Mouse (Mus musculus) hindbrain, embryonic 10.5 days (tissue): ENCODE measurements at regions not wholly inside any gene's neighbourhood (a gene's known extent, or its start where the extent isn't known, plus 50 kb on each side); places are given as distances from the start of the nearest gene placed in this dataset.

Experiments used
- DNase-seq: peaks from one replicate; pipeline ENCODE4 v3.0.0-alpha.2; 2017; ENCODE audit warnings: low spot score
- H3K27ac ChIP-seq: fragments of 300-500 bp; sonication (generic); 2 replicates; pipeline ENCODE4 v1.5.1; 2016; ENCODE audit warnings: mild to moderate bottlenecking, moderate library complexity
- H3K27me3 ChIP-seq: fragments of 300-500 bp; sonication (generic); 2 replicates; pipeline ENCODE4 v1.6.1; 2016; ENCODE audit warnings: mild to moderate bottlenecking; ENCODE audit not compliant: poor library complexity, insufficient read depth, severe bottlenecking
- H3K36me3 ChIP-seq: fragments of 300-500 bp; sonication (generic); 2 replicates; pipeline ENCODE4 v1.6.1; 2016; ENCODE audit warnings: mild to moderate bottlenecking, moderate library complexity
- H3K4me1 ChIP-seq: fragments of 300-500 bp; sonication (generic); replicated peaks from 2 replicates; pipeline ENCODE4 v1.6.1; 2016; ENCODE audit warnings: mild to moderate bottlenecking
- H3K4me3 ChIP-seq: fragments of 300-500 bp; sonication (generic); 2 replicates; pipeline ENCODE4 v1.5.1; 2016; ENCODE audit warnings: mild to moderate bottlenecking, moderate library complexity
- H3K9me3 ChIP-seq: fragments of 300-500 bp; sonication (generic); 2 replicates; pipeline ENCODE4 v1.6.1; 2016; ENCODE audit warnings: mild to moderate bottlenecking, moderate library complexity
- WGBS: fragments of 180-500 bp; shearing (Covaris S2); methylation state at CpG from one replicate; pipeline ENCODE4 v1.1.7; 2016; 5-methylcytosine and 5-hydroxymethylcytosine counted together

- Histone ChIP-seq H3K9me3 (no peaks in the 10 kb centered on the region), H3K36me3 (no peaks in the 10 kb centered on the region), H3K4me1 (peaks cover 7% of the 10 kb centered on the region), H3K27ac (no peak overlapping the region), H3K27me3 (no peaks in the 10 kb centered on the region), H3K4me3 (no peak overlapping the region)
- no peak for DNase-seq
- 87% methylated on average over 3 of the region's 3 CpGs for WGBS
Measured at GRCm38 (mm10) chr7:83474986-83475385, 109.7 kb upstream of the Tmc3 start.

DNA sequence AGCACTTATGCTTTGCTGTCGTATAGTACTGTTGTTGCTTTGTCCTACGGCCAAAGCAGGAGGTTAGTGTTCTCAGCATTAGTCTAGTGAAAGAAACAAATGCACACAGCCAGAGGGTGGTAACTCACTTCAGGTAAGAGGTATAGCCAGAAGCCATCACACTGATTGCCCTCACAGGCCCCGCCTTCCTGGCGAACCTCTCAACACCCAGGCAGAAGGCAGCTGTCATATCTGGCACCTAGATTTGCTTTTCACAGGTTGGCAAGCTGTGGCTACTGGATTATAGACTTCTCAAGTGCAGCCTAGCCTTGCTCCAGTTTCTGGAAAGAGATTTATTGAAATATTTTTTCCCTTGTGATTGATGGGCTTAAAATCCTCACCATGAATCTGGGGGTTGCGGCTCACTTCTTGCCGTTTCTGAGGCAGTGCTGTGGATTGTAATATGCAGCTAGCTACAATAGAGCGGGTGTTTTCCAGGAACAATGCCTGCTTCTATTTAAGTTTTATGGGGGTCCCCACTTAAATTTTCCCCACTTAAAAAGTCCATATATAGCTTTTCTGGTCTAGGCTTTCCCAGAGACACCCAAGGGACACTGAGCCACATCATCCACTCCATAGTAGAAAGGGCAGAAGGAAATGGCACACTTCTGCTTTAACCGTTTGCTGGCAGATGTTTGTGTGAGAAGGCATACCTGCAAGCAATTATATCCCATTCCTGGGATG is 109.1 kb upstream of the Tmc3 start:
- peaks cover 7% of the 10 kb centered on the region for H3K4me1 ChIP-seq
- WGBS, result 85% methylated on average over 8 of the region's 8 CpGs
- no peak overlapping the region for H3K27ac ChIP-seq
- H3K4me3 ChIP-seq, result no peak overlapping the region
- no peaks in the 10 kb centered on the region for H3K27me3 ChIP-seq
- no peak for DNase-seq
- H3K36me3 ChIP-seq, result no peaks in the 10 kb centered on the region
- no peaks in the 10 kb centered on the region for H3K9me3 ChIP-seq

- DNase-seq, result no peak
Measured at GRCm38 (mm10) chr7:83476161-83476495, 108.6 kb upstream of the Tmc3 start.

DNA sequence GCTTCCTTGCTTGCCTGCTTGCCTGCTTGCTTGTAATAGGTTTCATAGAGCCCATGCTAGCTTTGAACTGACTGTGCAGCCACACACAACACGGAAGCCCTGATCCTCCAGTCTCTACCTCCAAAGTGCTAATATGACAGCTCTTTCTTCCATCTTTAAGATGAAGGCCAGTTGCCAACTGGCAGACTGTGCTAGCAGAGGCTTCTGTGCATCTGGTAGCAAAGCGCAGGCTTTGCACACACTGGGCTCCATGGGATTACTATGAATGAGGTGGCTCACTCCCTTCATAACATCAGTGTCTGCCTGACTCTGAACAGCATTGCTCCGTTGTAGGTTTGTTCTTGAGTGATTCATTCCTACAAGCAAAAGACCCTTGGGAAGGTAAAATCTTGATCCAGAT is 107.9 kb upstream of the Tmc3 start:
- DNase-seq, result no peak
- peaks cover 7% of the 10 kb centered on the region for H3K4me1 ChIP-seq
- no peak overlapping the region for H3K27ac ChIP-seq
- H3K4me3 ChIP-seq, result no peak overlapping the region
- no peaks in the 10 kb centered on the region for H3K27me3 ChIP-seq
- H3K36me3 ChIP-seq, result no peaks in the 10 kb centered on the region
- no peaks in the 10 kb centered on the region for H3K9me3 ChIP-seq
- 94% methylated on average over 3 of the region's 3 CpGs for WGBS

More at GRCm38 (mm10) chr7:83476161-83476495, 108.6 kb upstream of the Tmc3 start:
- Histone ChIP-seq H3K27ac (no peak overlapping the region), H3K4me1 (peaks cover 7% of the 10 kb centered on the region), H3K27me3 (no peaks in the 10 kb centered on the region), H3K36me3 (no peaks in the 10 kb centered on the region), H3K4me3 (no peak overlapping the region), H3K9me3 (no peaks in the 10 kb centered on the region)
- WGBS, result 79% methylated on average over 3 of the region's 3 CpGs

DNA sequence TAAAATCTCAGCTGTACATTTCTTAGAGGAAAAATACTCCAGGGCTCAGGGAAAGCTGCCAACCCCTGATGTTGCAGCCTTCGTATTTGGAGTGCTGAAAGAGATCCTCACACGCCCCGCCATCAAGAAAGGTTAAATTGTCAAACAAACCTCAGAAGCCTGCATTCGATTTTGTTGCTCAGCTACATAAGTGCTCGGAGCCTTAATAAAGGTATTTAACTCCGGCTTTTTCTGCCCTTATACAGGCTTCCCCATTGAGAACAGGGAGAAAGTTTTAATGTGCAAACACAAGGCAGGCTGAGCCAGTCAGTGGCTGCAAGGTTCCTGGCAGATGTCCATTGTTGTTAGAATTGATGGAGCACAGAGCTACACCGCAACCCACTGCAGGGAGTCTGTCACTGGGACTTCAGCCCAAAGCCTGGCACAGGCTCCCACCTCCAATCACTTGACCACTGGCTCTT is 107.0 kb upstream of the Tmc3 start:
- H3K27me3 ChIP-seq, result no peaks in the 10 kb centered on the region
- H3K4me1 ChIP-seq, result peaks cover 7% of the 10 kb centered on the region
- no peak overlapping the region for H3K4me3 ChIP-seq
- no peaks in the 10 kb centered on the region for H3K9me3 ChIP-seq
- no peak for DNase-seq
- H3K27ac ChIP-seq, result no peak overlapping the region
- no peaks in the 10 kb centered on the region for H3K36me3 ChIP-seq
- WGBS, result 57% methylated on average over 7 of the region's 7 CpGs

GRCm38 (mm10) chr7:83481655-83482054 is 103.1 kb upstream of the Tmc3 start:
- Histone ChIP-seq H3K4me3 (no peak overlapping the region), H3K27ac (no peak overlapping the region), H3K9me3 (no peaks in the 10 kb centered on the region), H3K4me1 (peaks cover 12% of the 10 kb centered on the region), H3K36me3 (no peaks in the 10 kb centered on the region), H3K27me3 (no peaks in the 10 kb centered on the region)
- DNase-seq, result no peak

- H3K36me3 ChIP-seq, result no peaks in the 10 kb centered on the region
- no peak for DNase-seq
- peaks cover 12% of the 10 kb centered on the region for H3K4me1 ChIP-seq
- no peaks in the 10 kb centered on the region for H3K27me3 ChIP-seq
- no peak overlapping the region for H3K27ac ChIP-seq
- H3K4me3 ChIP-seq, result no peak overlapping the region
- WGBS, result 82% methylated on average over 3 of the region's 3 CpGs
- no peaks in the 10 kb centered on the region for H3K9me3 ChIP-seq
Measured at GRCm38 (mm10) chr7:83482254-83482653, 102.5 kb upstream of the Tmc3 start.

GRCm38 (mm10) chr7:83482671-83483304 is 101.9 kb upstream of the Tmc3 start:
- Histone ChIP-seq H3K9me3 (no peaks in the 10 kb centered on the region), H3K27me3 (no peaks in the 10 kb centered on the region), H3K36me3 (no peaks in the 10 kb centered on the region), H3K27ac (no peak overlapping the region), H3K4me3 (no peak overlapping the region), H3K4me1 (peaks cover 8% of the 10 kb centered on the region)
- DNase-seq, result no peak
- WGBS, result 78% methylated on average over 7 of the region's 7 CpGs

DNA sequence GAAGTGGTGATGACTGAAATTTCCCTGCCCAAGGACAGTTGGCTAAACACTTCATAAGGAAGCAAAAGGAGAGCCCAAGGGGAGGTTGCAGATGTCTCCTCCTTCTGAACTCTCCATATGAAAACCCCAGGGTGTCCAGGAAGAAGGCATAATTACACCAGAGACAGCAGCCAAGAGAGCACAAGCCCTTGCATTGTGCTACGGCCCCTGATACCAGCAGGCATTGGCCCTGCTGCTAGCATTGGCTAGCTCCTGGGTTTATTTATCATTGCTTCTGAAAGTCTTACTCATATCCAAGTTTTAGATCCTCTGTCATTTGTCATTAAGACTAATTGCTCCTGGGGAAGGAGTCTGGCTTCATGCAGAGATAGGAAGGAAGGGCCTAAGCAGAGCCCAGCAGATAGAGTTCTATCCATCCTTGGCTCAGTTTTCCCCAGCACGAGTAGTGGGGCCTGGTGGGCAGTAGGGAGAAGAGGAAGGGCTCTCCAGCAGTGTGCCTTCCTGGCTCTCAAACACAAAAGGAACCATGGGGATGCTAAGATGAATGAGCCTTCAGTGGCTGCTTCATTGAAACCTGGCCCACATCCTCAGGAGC is 98.5 kb upstream of the Tmc3 start:
- WGBS, result 55% methylated on average over 2 of the region's 2 CpGs
- no peaks in the 10 kb centered on the region for H3K27me3 ChIP-seq
- no peaks in the 10 kb centered on the region for H3K9me3 ChIP-seq
- no peak for DNase-seq
- no peaks in the 10 kb centered on the region for H3K36me3 ChIP-seq
- no peak overlapping the region for H3K4me3 ChIP-seq
- no peak overlapping the region for H3K27ac ChIP-seq
- H3K4me1 ChIP-seq, result peaks cover 5% of the 10 kb centered on the region; the same call in 1 of the 2 replicates

- no peak overlapping the region for H3K4me3 ChIP-seq
- H3K4me1 ChIP-seq, result no peaks in the 10 kb centered on the region
- no peaks in the 10 kb centered on the region for H3K36me3 ChIP-seq
- no peaks in the 10 kb centered on the region for H3K27me3 ChIP-seq
- peak overlapping the region; percentile 74 for H3K27ac ChIP-seq
- 79% methylated on average over 1 of the region's 1 CpGs for WGBS
- peak; percentile 47 for DNase-seq
- no peaks in the 10 kb centered on the region for H3K9me3 ChIP-seq
Measured at GRCm38 (mm10) chr7:83489790-83490189, 94.9 kb upstream of the Tmc3 start.

- Histone ChIP-seq H3K4me1 (peaks cover 3% of the 10 kb centered on the region; the same call in 1 of the 2 replicates), H3K27me3 (no peaks in the 10 kb centered on the region), H3K9me3 (no peaks in the 10 kb centered on the region), H3K36me3 (no peaks in the 10 kb centered on the region), H3K27ac (no peak overlapping the region), H3K4me3 (no peak overlapping the region)
- 78% methylated on average over 2 of the region's 2 CpGs for WGBS
- no peak for DNase-seq
Measured at GRCm38 (mm10) chr7:83504996-83505645, 79.6 kb upstream of the Tmc3 start.

DNA sequence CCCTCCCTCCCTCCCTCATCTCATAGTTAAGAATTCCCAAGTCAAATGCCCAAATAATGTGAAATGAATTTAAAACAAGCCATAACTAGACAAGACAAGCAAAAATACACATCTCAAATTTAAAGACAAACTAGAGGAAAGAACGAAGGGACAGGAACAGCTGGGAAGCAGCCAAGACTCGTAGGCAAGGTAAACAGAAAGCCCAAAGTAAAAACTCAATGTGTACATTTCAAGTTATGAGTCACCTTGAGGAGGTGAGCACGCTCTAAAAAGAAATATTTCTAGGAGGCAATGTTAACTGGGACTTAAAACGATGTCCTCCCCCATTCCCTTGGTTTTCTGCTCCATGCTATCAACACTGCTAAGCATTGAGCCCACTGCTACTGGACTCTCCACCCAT is 68.4 kb upstream of the Tmc3 start:
- Histone ChIP-seq H3K4me1 (peaks cover 2% of the 10 kb centered on the region; the same call in 1 of the 2 replicates), H3K36me3 (no peaks in the 10 kb centered on the region), H3K27ac (no peak overlapping the region), H3K27me3 (no peaks in the 10 kb centered on the region), H3K4me3 (no peak overlapping the region), H3K9me3 (no peaks in the 10 kb centered on the region)
- DNase-seq, result no peak
- WGBS, result 77% methylated on average over 4 of the region's 4 CpGs

- H3K36me3 ChIP-seq, result no peaks in the 10 kb centered on the region
Measured at GRCm38 (mm10) chr7:83521511-83521910, 63.2 kb upstream of the Tmc3 start.

More at GRCm38 (mm10) chr7:83521511-83521910, 63.2 kb upstream of the Tmc3 start:
- no peak overlapping the region for H3K27ac ChIP-seq
- H3K4me1 ChIP-seq, result no peaks in the 10 kb centered on the region
- 87% methylated on average over 7 of the region's 7 CpGs for WGBS
- no peaks in the 10 kb centered on the region for H3K9me3 ChIP-seq
- H3K4me3 ChIP-seq, result no peak overlapping the region
- no peak for DNase-seq
- H3K27me3 ChIP-seq, result no peaks in the 10 kb centered on the region
